Mouse (Mus musculus) T-cell, adult 2 months (primary cell): ENCODE data around the gene Myo7a.

Experiments
- DNase-seq: peaks from one replicate; pipeline ENCODE4 v3.0.0; 2022; ENCODE audit warnings: low spot score

Myo7a gene

GRCm38 (mm10) chr7:98119179-98119960 lies at the start of gene Myo7a:
Myo7a (minus strand) TSS chr7:98119524.
- no peak for DNase-seq

- peak; percentile 10 for DNase-seq
Measured at GRCm38 (mm10) chr7:98164999-98165528, 45.7 kb upstream of the Myo7a start.

- no peak for DNase-seq
Measured at GRCm38 (mm10) chr7:98164382-98164998, 45.2 kb upstream of the Myo7a start.

GRCm38 (mm10) chr7:98163700-98164099 lies 44.4 kb upstream of the Myo7a start:
- DNase-seq: no peak

DNA sequence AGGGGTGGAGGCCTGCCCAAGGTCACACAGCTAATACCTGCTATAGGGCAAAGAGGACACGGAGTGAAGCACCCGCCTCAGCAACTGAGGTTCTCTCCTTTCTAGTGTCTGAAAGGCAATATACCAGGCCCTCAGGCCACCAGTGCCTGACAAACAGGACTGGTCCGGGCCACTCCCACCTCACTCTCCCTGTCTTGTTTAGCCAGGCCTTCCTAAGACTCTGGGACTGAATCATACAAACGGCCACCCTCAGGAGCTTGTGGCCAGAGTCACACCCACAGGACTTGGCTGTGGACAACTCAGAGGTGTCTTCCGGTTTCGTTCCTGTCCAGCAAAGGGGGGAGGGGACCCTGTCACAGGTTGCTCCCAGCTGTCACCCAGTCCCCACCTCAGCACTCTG lies 42.9 kb upstream of the Myo7a start:
- DNase-seq: no peak

DNA sequence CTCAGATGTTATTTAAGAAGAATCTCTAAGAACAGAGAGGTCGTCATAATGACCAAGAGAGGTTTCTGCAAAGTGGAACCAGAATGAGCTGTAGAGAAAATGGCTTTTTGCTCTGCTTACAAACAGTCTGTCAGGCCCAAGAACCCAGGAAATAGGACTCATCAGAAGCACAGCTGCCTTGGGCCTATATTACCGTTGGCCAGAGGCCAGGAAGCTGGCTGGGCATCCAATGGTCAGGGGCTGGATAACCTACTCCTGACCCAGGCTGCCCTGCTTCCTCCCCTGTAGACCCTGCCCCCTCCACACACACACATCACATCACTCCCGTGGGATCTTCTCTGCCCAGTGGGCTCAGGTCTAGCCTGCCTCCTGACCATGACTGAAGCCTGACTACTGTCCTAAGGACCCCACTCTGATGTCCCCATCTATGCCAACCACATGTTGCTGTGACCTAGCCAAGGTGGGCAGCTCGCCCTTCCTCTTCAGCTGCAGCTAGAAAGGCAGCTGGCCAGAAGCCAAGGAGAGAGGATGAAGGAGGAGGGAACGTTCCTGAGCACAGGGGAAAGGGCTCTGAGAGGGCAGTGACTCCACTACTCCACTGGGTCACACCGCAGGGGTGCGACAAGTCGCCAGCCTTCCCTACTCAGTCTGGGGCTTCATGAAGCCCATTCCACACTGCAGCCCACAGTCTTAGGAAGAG lies 40.9 kb upstream of the Myo7a start:
- no peak for DNase-seq

DNA sequence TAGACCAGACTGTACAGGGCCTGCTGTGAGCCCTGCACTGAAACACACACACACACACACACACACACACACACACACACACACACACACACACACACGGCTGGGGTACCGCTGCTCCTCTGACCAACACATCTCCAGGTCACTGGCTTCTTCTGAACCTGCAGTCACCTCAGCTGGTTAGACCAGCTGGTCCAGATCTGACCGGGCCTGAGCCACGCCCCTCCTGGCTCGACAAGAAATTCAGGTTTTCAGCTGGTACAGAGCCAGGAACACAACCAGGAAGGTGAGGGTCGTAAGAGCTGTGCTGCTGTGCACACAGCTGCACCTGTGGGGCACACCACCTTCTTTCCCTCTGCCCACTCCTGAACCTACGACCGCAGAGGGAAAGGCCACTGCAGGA lies 39.2 kb upstream of the Myo7a start:
- DNase-seq: no peak

DNA sequence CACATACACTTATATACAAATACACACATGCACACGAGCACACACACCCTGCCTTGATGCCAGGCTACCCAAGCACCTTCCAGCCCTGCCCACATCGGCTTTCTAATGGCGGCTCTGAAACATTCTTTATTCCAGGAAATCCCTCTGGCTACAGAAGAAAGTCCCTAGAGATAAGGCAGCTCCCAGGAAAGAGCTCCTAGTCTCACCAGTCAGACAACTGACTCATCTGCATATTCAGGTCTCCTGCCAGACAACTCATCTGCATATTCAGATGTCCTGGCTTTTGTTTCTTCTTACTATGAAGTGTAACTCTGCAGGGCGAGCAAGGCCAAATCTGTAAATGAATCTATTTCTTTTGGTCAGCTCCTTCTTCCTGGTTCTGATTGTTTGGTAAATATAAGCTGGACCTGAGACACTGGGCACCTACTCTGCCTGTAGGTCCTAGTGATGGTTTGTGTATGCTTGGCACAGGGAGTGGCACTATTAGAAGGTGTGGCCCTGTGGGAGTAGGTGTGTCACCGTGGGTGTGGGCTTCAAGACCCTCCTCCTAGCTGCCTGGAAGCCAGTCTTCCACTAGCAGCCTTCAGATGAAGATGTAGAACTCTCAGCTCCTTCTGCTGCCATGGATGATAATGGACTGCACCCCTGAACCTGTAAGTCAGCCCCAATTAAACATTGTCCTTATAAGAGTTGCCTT lies 38.5 kb upstream of the Myo7a start:
- no peak for DNase-seq

- no peak for DNase-seq
Measured at GRCm38 (mm10) chr7:98156280-98156665, 36.9 kb upstream of the Myo7a start.

DNA sequence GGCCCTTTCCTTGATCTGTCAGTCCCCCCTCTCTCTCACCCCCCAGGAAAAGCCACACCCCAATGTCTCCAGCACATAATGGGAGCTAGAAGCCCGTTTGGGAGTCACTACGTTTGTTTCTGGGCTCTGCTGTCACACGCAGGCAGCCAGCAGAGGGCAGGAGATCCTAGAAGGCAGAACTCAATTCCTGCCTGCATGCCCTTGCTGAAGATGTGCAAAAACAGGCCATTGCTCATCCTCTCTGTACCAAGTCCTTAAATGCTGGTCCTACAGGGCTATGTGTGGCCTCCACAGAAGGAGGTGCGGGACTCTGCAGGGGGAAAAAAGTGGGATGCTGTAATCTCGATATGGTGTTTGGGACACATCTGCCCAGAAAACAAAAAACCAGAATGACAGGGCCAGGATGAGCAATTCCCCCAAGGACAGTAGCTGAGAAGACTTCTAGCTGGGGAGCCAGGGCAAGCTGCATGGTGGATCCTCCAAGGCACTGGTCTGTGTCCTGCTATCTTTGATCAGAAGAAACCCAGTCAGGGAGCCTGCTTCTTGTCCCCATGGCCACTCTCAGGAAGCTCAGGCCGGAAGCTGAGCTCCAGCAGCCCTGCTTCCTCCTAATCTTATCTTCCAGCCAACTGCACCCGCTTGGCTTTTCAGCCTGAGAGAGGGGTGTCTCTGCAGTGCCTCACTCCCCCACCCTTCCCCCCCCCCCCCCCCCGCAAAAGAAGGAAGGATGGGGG lies 36.4 kb upstream of the Myo7a start:
- DNase-seq: peak; percentile 35

DNA sequence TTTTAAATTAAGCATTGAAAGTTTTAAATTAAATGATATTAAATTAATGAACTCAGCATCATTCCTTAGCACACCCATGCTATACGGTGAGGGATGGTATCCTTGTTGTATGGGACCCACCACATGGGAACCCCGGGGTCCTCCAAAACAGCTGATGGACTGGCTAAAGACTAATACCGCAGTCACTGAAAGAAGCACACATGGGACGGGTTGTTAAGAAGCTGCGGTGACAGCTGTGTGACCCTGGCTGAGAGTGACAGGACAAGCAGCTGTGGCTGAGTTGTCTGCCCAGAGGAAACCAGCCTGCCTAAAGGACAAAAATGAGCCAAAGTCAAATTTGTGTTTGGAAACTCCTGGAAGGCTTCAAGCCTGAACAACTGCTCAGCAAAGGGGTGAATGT lies 34.6 kb upstream of the Myo7a start:
- DNase-seq: no peak

GRCm38 (mm10) chr7:98153345-98153744 lies 34.0 kb upstream of the Myo7a start:
- no peak for DNase-seq

GRCm38 (mm10) chr7:98152400-98152799 lies 33.1 kb upstream of the Myo7a start:
- no peak for DNase-seq

- no peak for DNase-seq
Measured at GRCm38 (mm10) chr7:98150525-98150924, 31.2 kb upstream of the Myo7a start.

GRCm38 (mm10) chr7:98149802-98150201 lies 30.5 kb upstream of the Myo7a start:
- no peak for DNase-seq

GRCm38 (mm10) chr7:98148721-98149407 lies 29.5 kb upstream of the Myo7a start:
- DNase-seq: no peak

GRCm38 (mm10) chr7:98147766-98148165 lies 28.4 kb upstream of the Myo7a start:
- no peak for DNase-seq

DNA sequence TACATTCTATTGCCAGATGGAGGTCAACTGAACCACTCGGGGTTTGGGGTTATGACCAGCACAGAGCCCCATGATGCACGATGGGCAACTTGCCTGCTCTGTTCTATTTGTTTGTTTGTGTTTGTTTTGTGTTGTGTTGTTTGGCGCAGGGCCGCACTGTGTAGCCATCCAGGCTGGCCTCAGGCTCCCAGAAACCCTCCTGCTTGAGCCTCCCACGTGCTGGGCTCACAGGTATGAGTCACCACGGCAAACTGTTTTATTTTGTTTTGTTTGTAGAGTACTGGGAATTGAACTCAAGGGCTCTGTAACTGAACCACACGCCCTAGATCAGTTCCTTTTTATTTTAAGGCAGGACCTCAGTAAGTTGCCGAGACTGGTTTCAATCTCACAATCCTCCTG lies 27.1 kb upstream of the Myo7a start:
- no peak for DNase-seq

GRCm38 (mm10) chr7:98145842-98146446 lies 26.6 kb upstream of the Myo7a start:
- DNase-seq: no peak

DNA sequence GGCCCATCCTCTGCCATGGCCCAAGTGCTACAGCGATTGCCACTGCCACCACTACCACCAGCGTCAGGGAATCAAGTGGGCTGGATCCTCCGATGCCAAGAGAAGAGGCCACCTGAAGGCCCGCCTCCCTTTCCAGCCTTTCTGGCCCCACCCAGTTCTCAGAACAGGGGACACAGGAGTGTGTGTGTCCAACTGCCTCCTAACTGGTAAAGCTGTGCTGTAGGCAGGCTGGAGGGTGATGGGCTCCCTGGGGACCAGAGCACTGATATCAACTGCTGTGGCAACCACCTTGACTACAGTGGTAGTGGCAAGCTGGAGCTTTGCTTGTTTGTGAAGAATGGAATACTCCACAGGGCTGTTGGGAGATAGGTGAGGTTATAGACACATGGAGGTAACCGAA lies 26.1 kb upstream of the Myo7a start, which contains the start of gene Omp:
Omp (minus strand) TSS at position 101 of the 400 bp plus-strand sequence.
- no peak for DNase-seq
